Mouse (Mus musculus) lung, embryonic 16.5 days (tissue): ENCODE measurements around the gene Fst. TPM values are rescaled to one million over a fixed set of nuclear protein-coding genes. Genes with fewer than 3 reads are reported as not detected.

ENCODE experiments used
- polyA plus RNA-seq: library from polyadenylated mRNA; unstranded; fragments of >200 nt; fragmentation: Nextera tagmentation; extraction: Ambion mirVana; gene quantifications from 2 replicates; pipeline ENCODE4 v1.2.1, GENCODE M21; 2015

The Fst gene
- polyA plus RNA-seq, 1 experiment from 2014 or later, result 2.1 TPM

Other genes starting within 250 kb of the Fst start
- gene Ndufs4, start 70.7 kb downstream of the Fst start, polyA plus RNA-seq, result 248 and 266 TPM in 2 replicates